Mouse (Mus musculus) limb, embryonic 15.5 days (tissue): ENCODE measurements around the gene Fat3. TPM values are rescaled to one million over a fixed set of nuclear protein-coding genes. Genes with fewer than 3 reads are reported as not detected.

ENCODE experiments used
- ATAC-seq: fragments of 200-750 bp; cut with Nextera tagmentation; 2 replicates; pipeline ENCODE4 v1.8.0; 2017; ENCODE audit warnings: low read depth, moderate TSS enrichment; ENCODE audit not compliant: insufficient number of reproducible peaks, low FRiP score, low TSS enrichment
- H3K27ac ChIP-seq: fragments of 300-500 bp; sonication (generic); 2 replicates; pipeline ENCODE4 v1.5.1; 2015; ENCODE audit warnings: moderate library complexity, mild to moderate bottlenecking, inconsistent platforms
- H3K27me3 ChIP-seq: fragments of 300-500 bp; sonication (generic); 2 replicates; pipeline ENCODE4 v1.6.1; 2015; ENCODE audit warnings: inconsistent platforms
- H3K36me3 ChIP-seq: fragments of 300-500 bp; sonication (generic); 2 replicates; pipeline ENCODE4 v1.6.1; 2015; ENCODE audit warnings: inconsistent platforms
- H3K4me1 ChIP-seq: fragments of 300-500 bp; sonication (generic); 2 replicates; pipeline ENCODE4 v1.6.1; 2015; ENCODE audit warnings: inconsistent platforms
- H3K4me2 ChIP-seq: fragments of 300-500 bp; sonication (generic); 2 replicates; pipeline ENCODE4 v1.6.1; 2015; ENCODE audit warnings: mild to moderate bottlenecking, inconsistent platforms
- H3K4me3 ChIP-seq: fragments of 300-500 bp; sonication (generic); 2 replicates; pipeline ENCODE4 v1.5.1; 2015; ENCODE audit warnings: mild to moderate bottlenecking, inconsistent platforms
- H3K9ac ChIP-seq: fragments of 300-500 bp; sonication (generic); 2 replicates; pipeline ENCODE4 v1.6.1; 2015; ENCODE audit warnings: inconsistent platforms
- H3K9me3 ChIP-seq: fragments of 300-500 bp; sonication (generic); 2 replicates; pipeline ENCODE4 v1.6.1; 2016; ENCODE audit warnings: inconsistent platforms
- WGBS: fragments of 180-500 bp; shearing (Covaris S2); methylation state at CpG from one replicate; pipeline ENCODE4 v1.1.7; 2015; 5-methylcytosine and 5-hydroxymethylcytosine counted together
- polyA plus RNA-seq: library from polyadenylated mRNA; unstranded; fragments of >200 nt; fragmentation: Nextera tagmentation; extraction: Ambion mirVana; gene quantifications from 2 replicates; pipeline ENCODE4 v1.2.1, GENCODE M21; 2015

Fat3 gene
- polyA plus RNA-seq, 1 experiment from 2014 or later, result 2.6 TPM

DNA sequence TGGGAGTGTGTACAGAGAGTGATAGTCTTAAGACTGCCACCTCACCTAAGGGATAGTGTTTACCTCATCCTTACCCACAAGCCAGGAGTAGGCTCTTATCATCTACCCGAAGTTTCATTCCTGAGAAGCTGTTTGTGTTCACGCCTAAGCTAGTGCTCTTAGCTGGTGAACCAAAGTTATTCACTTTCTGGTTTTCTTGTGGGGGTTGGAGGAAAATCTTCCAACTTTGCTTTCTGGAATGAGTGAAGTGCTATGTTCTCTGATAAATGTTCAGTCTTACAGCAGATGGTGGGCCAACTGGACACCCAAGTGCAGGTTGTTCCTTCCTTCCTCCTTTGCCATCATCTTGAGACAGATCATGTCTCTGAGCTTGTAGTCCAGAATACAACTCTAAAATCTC is 402.5 kb downstream of the Fat3 start:
- Histone ChIP-seq H3K27me3 (no peaks in the 10 kb centered on the region), H3K4me1 (no peaks in the 10 kb centered on the region), H3K9ac (no peak overlapping the region), H3K36me3 (no peaks in the 10 kb centered on the region), H3K9me3 (no peaks in the 10 kb centered on the region), H3K4me2 (no peak overlapping the region), H3K27ac (no peak overlapping the region), H3K4me3 (no peak overlapping the region)
- WGBS, result 91% methylated on average over 2 of the region's 2 CpGs
- ATAC-seq, result no peak

DNA sequence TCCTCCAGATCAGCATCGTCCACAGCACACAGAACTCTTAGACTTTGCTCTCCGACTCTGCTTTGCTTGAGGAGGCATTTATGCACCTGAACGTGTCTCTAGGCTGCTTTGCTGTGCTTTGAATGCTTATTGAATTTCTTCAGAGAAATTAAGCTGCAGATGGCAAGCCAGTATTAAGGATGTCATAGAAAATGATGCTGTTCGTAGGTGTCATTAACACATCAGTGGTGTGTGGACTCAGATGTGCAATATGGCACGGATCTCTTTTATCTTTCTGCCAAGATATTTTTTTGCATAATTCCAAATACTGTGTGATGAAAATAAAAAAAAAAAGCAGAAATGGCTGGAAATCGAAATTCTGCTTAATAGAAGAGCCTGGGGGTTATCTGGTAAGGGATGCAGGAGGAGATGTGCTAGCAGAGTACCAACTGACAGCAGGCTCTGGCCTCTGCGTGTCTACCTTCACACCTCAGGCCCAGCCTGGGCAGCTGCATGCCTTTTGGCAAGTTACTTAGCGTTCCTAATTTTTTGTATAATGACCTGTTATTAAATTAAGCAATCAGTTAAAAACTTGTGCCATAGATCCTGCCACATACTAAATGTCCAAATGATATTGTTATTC is 407.9 kb downstream of the Fat3 start:
- no peaks in the 10 kb centered on the region for H3K36me3 ChIP-seq
- H3K4me1 ChIP-seq, result no peaks in the 10 kb centered on the region
- no peak overlapping the region for H3K27ac ChIP-seq
- H3K4me3 ChIP-seq, result no peak overlapping the region
- H3K9ac ChIP-seq, result no peak overlapping the region
- no peaks in the 10 kb centered on the region for H3K27me3 ChIP-seq
- H3K4me2 ChIP-seq, result no peak overlapping the region
- ATAC-seq, result no peak
- 80% methylated on average over 8 of the region's 8 CpGs for WGBS
- no peaks in the 10 kb centered on the region for H3K9me3 ChIP-seq

DNA sequence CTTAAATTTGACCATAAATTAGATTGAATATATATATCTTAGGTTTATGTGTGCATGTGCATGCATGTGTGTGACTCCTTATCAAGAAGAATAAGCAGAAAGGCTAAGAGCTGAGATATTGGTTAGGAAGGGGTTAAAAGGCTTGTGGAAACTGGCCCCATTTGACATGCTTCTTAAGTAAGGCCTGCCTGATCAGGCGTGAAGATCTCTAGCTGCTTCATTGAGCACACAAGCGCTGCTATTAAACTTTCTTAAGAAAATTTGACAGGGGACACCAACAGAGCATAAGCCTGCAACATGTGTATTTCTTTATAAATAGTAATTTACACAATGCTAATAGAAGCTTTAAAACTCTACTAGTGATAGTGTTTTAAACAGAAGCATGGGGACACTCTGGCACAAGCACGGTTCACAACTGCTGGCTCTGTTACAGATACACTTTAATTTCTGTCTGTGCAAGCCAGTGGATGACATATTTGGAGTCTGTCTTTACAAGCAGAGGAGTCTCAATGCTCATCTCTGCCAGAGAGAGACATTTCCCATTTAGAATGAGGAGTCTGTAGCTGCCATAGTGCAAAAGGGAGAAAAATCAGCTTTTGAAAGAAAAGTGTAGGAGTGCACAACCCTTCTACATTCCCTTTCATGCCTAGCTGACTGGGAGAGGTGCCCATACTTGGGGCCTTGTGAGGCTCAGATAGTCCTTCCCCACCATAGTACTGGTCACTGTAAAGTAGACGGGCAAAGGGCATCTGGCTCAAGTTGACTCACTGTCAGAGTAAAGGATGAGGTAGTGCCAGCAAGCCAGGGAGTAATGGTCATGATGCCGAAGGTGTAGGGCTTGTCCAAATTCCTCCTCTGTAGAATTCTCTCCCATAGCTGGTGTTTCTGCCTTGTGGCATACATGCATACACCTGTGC is 408.8 kb downstream of the Fat3 start:
- Histone ChIP-seq H3K9ac (no peak overlapping the region), H3K4me3 (no peak overlapping the region), H3K27ac (no peak overlapping the region), H3K27me3 (no peaks in the 10 kb centered on the region), H3K36me3 (no peaks in the 10 kb centered on the region), H3K4me1 (no peaks in the 10 kb centered on the region), H3K9me3 (no peaks in the 10 kb centered on the region), H3K4me2 (no peak overlapping the region)
- ATAC-seq, result no peak
- WGBS, result 54% methylated on average over 5 of the region's 5 CpGs

DNA sequence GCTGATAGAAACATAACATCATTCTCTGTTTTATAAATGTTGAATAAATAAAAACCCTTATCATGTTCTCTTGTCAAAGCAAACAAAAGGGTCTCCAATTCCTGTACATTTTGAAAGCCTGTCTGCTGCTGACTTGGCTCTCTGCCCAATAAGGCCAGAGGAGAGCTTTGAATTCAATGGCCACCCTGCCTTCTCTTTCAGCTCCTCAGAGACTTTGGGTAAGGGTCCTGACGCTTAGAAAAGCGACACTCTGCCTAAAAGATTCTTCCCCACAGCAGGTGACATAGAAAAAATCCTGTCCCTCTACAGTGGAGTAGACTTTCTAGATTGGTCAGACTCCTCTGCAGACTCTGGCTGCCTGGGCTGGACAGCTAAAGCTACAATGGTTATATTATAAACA is 421.8 kb downstream of the Fat3 start:
- no peak for ATAC-seq
- no peak overlapping the region for H3K27ac ChIP-seq
- H3K27me3 ChIP-seq, result no peaks in the 10 kb centered on the region
- H3K9ac ChIP-seq, result no peak overlapping the region
- no peaks in the 10 kb centered on the region for H3K9me3 ChIP-seq
- WGBS, result 73% methylated on average over 2 of the region's 2 CpGs
- H3K4me2 ChIP-seq, result no peak overlapping the region
- H3K4me3 ChIP-seq, result no peak overlapping the region
- no peaks in the 10 kb centered on the region for H3K4me1 ChIP-seq
- H3K36me3 ChIP-seq, result no peaks in the 10 kb centered on the region

DNA sequence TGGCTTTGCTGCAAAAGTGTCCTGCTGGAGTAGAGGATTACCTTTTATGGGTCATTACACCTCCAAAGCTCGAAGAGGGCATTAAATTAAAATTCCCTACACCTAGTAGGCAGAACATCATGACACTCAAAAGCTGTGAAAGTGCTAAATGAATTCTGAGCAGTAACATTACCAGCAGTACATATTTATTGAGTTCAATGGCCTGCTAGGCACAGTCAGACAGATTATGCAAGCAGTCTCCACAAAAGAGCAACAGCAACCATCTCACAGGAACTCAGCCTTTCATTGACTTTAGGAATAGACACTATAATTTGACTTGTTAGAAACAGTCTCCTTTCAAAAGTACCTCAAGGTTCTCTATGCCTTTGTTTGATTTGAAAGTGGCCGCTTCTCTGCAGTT is 426.4 kb downstream of the Fat3 start:
- Histone ChIP-seq H3K9ac (no peak overlapping the region), H3K36me3 (no peaks in the 10 kb centered on the region), H3K4me1 (no peaks in the 10 kb centered on the region), H3K27ac (no peak overlapping the region), H3K4me2 (no peak overlapping the region), H3K27me3 (no peaks in the 10 kb centered on the region), H3K4me3 (no peak overlapping the region), H3K9me3 (no peaks in the 10 kb centered on the region)
- ATAC-seq, result no peak
- 51% methylated on average over 2 of the region's 2 CpGs for WGBS

DNA sequence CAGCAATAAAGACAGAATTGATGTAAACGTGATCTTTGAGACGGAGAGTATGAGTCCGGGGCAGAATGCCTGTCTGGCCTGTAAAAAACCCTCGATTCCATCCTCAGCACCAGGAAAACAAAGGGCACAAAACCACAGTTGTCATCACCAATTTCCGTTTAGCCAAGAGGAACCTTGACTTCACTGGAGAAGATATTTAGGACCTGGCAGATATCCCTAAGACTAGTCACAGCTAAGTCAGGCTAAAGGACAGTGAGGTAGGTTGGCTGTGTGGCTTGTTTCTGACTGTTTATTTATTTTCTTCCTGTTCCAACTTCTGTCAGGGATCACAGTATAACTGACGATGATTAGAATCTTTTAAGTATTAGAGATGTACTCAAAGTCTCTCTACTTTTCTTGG is 427.0 kb downstream of the Fat3 start:
- Histone ChIP-seq H3K4me2 (no peak overlapping the region), H3K9me3 (no peaks in the 10 kb centered on the region), H3K4me1 (no peaks in the 10 kb centered on the region), H3K27me3 (no peaks in the 10 kb centered on the region), H3K36me3 (no peaks in the 10 kb centered on the region), H3K4me3 (no peak overlapping the region), H3K27ac (no peak overlapping the region), H3K9ac (no peak overlapping the region)
- no peak for ATAC-seq
- 64% methylated on average over 6 of the region's 6 CpGs for WGBS

DNA sequence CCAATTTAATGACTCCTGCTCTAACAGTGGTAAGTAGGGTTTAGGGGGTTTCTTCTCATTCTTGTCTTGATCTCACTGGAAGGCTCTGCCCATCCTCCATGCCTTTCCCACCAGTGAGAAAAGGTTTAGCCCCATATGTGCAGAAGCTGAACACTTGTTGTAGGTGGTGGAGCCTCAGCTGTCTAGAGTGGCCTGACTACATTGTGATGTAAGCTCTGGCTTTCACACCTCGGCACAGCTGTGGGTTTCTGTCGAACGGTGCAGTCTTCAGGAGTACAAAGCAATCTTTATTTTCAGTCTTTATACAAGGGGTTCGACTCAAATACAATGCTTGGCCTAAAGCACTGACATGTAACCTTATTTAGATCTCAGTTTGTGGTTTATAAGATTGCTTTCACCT is 437.6 kb downstream of the Fat3 start:
- 51% methylated on average over 4 of the region's 4 CpGs for WGBS
- ATAC-seq, result no peak

DNA sequence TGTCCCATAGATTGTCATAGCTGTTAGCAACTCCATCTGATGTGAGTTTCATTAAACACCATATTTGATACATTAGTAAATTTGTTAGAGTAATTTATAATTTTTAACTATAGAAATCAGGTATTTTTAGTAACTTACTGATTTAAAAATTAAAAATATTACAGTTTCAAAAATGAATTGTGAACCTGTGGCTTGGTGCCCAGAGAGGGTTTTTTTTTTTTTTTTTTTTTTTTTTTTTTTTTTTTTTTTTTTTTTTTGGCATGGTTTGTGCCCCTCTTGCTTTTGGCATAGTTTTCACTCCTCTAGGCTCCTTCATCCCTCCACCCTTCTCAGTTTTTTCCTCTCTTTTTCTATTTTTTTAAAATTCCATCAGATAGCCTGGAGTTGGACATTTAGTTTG is 438.6 kb downstream of the Fat3 start:
- Histone ChIP-seq H3K9ac (no peak overlapping the region), H3K36me3 (no peaks in the 10 kb centered on the region), H3K27me3 (no peaks in the 10 kb centered on the region), H3K27ac (no peak overlapping the region), H3K4me1 (no peaks in the 10 kb centered on the region), H3K4me3 (no peak overlapping the region), H3K9me3 (no peaks in the 10 kb centered on the region), H3K4me2 (no peak overlapping the region)
- no peak for ATAC-seq

More for the DNA sequence above, 437.6 kb downstream of the Fat3 start:
- H3K9ac ChIP-seq, result no peak overlapping the region
- H3K4me3 ChIP-seq, result no peak overlapping the region
- no peak overlapping the region for H3K27ac ChIP-seq
- no peaks in the 10 kb centered on the region for H3K36me3 ChIP-seq
- H3K27me3 ChIP-seq, result no peaks in the 10 kb centered on the region
- H3K4me1 ChIP-seq, result no peaks in the 10 kb centered on the region
- H3K4me2 ChIP-seq, result no peak overlapping the region
- no peaks in the 10 kb centered on the region for H3K9me3 ChIP-seq

DNA sequence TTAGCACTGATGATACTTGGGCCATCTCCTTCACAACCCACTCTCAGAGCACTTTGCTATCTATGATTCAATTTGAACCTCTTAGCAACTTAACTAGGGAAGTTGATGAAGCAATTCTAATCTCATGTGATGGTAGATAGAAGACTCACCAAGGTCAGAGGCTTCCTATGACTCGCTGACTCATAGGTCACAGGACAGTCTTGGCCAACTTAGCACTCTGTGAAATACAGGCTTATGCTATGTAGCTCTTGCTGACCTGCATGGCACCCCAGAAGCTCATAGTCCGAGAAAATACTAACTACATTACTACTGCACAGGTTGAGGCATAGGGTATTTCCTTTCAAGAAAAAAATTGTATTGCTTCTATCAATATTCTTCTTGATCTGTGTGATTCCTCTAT is 454.4 kb downstream of the Fat3 start:
- H3K4me2 ChIP-seq, result no peak overlapping the region
- H3K27me3 ChIP-seq, result no peaks in the 10 kb centered on the region
- H3K4me1 ChIP-seq, result no peaks in the 10 kb centered on the region
- H3K36me3 ChIP-seq, result no peaks in the 10 kb centered on the region
- H3K4me3 ChIP-seq, result no peak overlapping the region
- no peak overlapping the region for H3K27ac ChIP-seq
- no peak overlapping the region for H3K9ac ChIP-seq
- ATAC-seq, result no peak
- H3K9me3 ChIP-seq, result no peaks in the 10 kb centered on the region
- 87% methylated on average over 2 of the region's 2 CpGs for WGBS

DNA sequence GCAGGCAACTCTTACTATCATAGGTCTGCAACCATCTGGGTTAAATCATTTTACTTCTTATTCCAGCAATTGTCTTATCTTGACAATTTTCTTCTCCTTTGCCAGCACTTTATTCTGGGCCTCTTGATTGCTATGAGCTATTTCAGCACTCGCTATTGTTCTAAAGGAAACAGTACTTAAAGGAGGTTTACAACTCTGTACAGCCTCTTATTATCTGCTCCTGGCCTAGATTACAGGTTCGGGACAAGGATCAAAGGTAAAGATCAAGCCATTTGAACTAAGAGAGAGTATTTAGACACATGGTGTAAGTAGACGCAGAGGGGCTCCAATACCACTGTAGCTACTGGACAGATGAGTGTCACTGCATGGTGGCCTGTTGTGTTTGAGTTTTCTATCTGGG is 463.7 kb downstream of the Fat3 start:
- Histone ChIP-seq H3K4me1 (no peaks in the 10 kb centered on the region), H3K27ac (no peak overlapping the region), H3K27me3 (no peaks in the 10 kb centered on the region), H3K36me3 (no peaks in the 10 kb centered on the region), H3K9me3 (no peaks in the 10 kb centered on the region), H3K9ac (no peak overlapping the region), H3K4me3 (no peak overlapping the region), H3K4me2 (no peak overlapping the region)
- ATAC-seq, result no peak
- WGBS, result 55% methylated on average over 3 of the region's 3 CpGs

DNA sequence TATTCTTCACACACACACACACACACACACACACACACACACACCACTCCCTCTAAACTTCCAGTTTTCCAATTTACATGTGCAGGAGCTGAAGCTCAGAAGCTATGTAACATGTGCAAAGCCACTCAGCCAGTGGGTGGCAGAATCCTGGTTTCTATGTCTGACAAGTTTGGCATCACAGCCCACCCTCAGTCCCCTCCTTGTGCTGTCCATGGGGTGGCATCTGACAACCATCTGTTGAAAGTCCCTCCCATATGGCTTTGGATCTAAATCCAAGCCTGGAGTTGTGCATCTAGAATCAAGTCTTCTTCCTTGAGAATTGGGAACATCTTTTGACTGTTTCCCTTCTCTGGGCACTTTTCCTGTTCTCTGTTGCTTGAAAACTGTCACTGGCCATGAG is 464.7 kb downstream of the Fat3 start:
- no peak for ATAC-seq
- Histone ChIP-seq H3K27ac (no peak overlapping the region), H3K27me3 (no peaks in the 10 kb centered on the region), H3K4me3 (no peak overlapping the region), H3K9me3 (no peaks in the 10 kb centered on the region), H3K9ac (no peak overlapping the region), H3K4me2 (no peak overlapping the region), H3K36me3 (no peaks in the 10 kb centered on the region), H3K4me1 (no peaks in the 10 kb centered on the region)

DNA sequence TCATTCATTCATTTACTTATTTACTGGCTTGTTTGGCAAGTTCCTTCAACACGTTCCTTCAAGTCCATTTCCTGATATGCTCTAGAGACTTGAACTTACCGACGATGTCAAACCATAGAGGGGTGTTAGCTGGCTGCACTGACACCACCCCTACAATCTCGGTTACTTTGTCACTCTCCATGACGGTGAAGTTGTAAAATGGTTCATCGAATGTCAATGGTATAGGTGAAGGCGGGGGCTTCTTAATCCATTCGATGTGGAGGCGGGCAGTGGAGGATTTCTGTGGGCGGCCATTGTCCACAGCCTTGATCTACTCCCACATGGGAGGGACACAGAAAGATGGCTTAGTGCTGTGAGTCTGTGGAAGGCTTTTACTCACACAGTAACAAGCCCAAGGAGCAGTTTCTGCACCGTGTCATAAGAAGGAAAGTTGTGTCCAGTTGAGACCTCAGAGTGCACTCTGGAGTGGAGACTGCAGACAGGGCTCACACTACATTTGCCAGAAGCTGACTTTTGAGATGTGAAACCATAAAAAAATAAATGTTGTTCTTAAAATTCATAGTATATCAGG is 471.3 kb downstream of the Fat3 start:
- H3K4me3 ChIP-seq, result no peak overlapping the region
- ATAC-seq, result no peak
- H3K4me1 ChIP-seq, result peaks cover 6% of the 10 kb centered on the region; the same call in 1 of the 2 replicates
- H3K36me3 ChIP-seq, result no peaks in the 10 kb centered on the region
- H3K9me3 ChIP-seq, result no peaks in the 10 kb centered on the region
- H3K9ac ChIP-seq, result no peak overlapping the region
- no peak overlapping the region for H3K27ac ChIP-seq
- no peak overlapping the region for H3K4me2 ChIP-seq
- 81% methylated on average over 11 of the region's 11 CpGs for WGBS
- H3K27me3 ChIP-seq, result no peaks in the 10 kb centered on the region
